Mouse (Mus musculus) adrenal gland (tissue): ENCODE results near the gene Best3.

Source experiments
- intact Hi-C: fragments of 180-260 bp; cut with DNase I; formaldehyde crosslinking; loops from one replicate; pipeline ENCODE4 v1.15.1; 2025
- long read RNA-seq, 2 experiments: library from polyadenylated mRNA; unstranded; transcript quantifications; one replicate each; pipeline ENCODE4 v2.0.0; 2020; ENCODE audit warnings: borderline replicate concordance in 1 of 2; ENCODE audit not compliant: insufficient replicate concordance in 1 of 2

Best3 gene
- long read RNA-seq, experiment 1 = 0 reads
- long read RNA-seq, experiment 2 = 0 reads

DNA sequence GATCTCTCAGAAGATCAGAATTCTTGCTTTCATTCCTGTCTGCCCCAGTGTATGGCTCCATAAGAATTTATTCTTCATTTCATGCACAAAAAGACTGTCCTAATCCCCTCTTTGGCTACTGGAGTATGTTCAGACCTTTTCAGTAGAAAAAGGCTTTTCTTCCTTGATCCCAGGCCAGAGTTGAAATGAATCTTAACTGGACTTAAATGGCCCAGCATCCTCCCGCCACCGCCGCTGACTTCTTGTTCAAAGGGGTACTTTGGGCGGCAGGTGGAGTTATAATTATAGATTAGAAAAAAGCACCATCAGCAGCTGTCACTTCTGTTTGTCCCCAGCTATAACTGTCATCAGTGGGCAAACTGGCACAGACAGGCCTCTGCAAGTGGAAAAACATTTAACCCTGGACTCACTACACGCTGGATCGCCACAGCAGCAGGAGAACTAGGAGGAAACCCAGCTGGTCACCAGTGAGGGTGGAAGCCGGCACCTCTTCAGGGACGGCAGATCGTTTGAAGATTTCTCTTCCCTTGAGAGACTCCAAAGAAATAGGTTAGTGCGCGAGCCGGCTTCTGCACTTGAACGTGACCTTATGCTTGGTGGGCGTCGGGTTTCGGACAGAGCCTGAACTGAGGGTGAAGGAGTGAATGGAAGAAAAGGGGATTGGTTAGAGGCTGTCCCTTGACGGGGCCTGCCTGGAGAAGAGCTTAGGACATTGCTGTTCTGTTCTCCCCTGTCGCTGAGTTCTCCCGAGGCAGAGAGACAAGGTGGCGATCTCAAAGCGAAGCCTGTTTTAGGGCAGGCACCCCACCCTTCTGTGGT lies at the start of gene Best3:
Gene Best3, plus strand, starts transcription at position 51 of the 819 bp plus-strand sequence.
- intact Hi-C loops = no loop called here

DNA sequence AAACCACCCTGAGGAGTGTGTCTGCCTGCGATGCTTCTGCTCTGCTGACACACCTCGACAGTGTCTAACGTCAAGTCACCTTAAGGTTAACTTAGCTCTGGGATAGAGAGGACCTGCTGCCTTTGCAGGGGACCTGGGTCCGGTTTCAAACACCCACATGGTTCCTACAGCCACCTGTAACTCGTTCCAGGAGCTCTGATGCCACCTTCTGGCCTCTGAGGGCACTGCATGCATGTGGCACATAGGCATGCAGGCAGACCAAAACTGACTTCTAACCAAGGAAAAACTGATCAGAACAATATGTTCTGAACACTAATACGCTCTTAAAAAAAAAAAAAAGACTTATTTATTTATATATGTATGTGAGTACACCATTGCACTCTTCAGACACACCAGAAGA lies 43.1 kb upstream of the Best3 start:
- intact Hi-C loops = loop anchor here (10.0 kb wide), 2 partner anchors 92 to 262 kb away; no protein-coding TSS in a partner anchor

DNA sequence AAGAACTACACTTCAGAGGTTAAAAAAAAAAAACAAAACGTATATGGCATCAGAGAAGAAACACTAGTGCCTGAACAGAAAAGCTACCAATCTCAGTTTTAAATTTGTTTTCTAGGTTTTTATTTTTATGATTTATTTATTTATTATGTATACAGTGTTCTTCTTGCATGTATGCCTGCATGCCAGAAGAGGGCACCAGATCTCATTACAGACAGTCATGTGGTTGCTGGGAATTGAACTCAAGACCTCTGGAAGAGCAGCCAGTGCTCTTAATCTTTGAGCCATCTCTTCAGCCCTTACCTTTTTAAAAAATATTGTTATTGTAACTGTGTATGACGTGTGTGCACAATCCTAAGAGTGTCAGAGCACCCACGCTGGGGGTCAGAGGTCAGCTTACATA lies 42.0 kb upstream of the Best3 start:
- intact Hi-C loops = loop anchor here (10.0 kb wide), 2 partner anchors 91 to 261 kb away; no protein-coding TSS in a partner anchor

DNA sequence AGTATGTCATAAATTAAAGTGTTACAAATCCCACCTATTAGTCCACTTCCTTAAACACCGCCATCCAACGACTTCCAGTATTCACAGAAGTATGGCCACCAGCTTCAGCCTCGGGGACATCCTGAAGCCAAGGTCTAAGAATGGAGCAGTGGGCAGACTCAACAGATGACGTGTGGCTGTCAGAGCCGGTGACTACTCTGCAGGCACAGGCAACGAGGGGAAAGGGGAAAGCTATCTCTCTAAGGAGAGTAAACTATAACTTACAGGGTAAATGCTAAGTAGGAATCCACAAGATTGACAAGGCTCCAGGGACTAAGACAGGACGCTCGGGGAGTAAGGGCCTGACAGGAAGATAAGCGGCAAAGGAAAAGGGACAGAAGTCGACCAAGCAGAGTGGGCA lies 41.2 kb upstream of the Best3 start:
- intact Hi-C loops = loop anchor here (10.0 kb wide), 2 partner anchors 90 to 260 kb away; no protein-coding TSS in a partner anchor

DNA sequence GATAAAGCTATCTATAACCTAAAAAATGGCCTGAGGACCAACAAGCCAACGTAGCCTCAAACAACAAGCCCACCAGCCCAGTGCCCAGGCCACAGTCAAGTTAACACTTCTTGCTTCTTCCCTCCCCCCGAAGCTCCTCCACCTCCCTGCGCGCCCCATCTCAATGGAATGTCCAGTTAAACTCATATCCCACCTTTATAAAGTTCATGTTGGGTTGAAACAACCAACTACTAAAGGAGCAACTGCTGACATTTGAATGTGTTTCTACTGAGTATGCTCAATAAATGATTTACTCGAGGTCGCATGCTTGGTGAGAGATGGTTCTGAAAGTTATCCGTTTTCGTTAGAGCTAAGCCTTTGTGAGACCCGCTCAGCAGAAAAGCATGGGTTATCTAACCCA lies 37.7 kb upstream of the Best3 start:
- intact Hi-C loops = loop anchor here (10.0 kb wide), 2 partner anchors 86 to 256 kb away; no protein-coding TSS in a partner anchor

DNA sequence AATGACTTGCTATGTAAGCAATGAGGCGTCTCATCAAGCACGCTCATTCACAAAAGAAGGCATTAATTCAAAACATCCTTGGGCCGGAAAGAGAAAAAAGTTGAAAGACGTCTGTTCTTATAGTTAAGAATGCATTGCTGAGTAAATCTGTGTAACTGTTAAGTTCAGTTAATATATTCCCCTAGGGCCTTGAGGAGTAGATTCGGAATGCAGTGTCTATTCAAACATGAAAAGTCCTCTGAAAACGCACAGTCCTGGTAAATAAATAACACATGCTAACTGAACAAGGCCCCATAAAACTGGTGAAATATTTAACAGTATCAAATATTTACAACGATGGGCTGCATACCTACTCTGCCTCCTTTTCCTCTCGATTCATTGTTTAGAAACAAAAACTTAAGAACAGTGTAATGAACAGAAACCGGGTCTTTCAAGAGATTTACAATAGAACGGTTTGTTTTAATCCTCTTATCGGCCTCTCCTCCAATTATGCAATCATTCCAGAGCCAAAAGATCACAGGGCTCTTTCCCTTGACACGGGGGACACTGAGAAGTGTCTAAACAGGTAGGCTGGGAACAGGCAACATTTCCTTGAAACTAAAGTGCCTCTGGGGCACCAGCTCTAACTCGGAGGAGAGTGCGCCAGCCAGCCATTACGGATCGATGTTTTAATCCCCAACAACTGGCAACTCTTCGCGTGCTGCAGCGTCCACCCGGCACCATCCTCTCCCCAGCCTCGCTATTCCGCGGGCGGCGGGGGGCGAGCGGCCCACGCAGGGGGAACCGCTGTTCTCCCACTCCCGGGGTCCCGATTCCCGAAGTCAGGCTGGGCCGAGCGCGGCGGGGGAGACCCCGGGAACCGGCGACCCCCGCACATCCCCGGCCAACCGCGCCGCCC lies 36.8 kb upstream of the Best3 start:
- intact Hi-C loops = loop anchor here (10.0 kb wide), 2 partner anchors 85 to 255 kb away; no protein-coding TSS in a partner anchor

DNA sequence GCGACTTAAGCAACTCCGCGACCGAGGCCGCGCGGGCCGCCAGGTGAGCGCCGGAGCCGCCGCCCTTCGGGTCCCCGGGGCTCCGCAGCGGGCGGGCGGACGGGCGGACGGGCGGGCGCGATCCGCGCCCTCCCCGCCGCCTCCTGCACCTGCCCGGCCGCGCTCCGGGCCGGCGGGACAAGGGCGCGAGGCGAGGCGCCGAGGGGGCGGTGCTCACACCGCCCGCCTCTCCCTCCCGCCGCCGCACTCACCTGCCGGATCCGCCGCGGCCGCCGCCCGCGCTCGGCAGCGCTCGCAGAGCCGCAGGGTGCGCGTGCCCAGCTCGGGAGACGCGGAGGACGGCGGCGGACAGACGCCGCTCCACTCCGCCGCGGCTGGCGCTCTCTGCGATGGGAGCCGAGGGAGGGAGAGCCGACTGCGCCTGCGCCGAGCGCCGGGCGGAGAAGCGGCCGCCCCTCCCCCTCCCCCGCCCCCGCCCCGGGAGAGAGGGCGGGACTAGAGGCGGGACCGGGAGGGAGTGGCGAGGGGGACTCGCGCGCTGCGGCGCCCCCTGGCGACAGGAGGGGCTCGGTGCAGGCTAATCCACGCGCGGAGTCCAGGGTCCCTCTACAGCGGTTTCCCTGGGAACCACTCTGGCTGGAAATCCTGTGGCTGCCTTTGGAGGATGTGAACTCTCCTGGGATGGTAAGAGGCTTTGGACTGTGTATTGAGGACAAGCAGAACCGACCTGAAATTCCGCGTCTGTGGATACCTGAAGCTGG lies 35.9 kb upstream of the Best3 start, which contains the start of gene Rab3ip:
Gene Rab3ip, minus strand, starts transcription at position 761 of the 761 bp plus-strand sequence.
- intact Hi-C loops = no loop called here

DNA sequence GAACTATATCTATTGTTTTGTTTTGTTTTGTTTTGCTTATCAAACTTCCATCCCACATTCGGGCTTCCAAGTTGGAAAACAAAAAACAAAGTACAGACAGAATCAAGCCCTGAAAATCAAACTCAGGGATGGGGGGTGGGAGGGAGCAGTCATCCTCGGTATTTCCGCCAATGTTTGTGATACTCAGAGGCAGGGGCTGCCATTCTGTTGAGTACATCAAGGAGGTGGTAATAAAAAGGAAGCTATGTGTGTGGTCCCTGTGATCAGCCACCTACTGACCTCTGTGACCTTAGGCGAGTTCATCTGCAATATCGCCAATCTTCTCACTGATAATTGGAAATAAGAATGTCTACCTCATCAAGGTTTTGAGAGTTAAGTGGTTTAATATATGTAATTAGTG lies 35.2 kb upstream of the Best3 start:
- intact Hi-C loops = no loop called here

DNA sequence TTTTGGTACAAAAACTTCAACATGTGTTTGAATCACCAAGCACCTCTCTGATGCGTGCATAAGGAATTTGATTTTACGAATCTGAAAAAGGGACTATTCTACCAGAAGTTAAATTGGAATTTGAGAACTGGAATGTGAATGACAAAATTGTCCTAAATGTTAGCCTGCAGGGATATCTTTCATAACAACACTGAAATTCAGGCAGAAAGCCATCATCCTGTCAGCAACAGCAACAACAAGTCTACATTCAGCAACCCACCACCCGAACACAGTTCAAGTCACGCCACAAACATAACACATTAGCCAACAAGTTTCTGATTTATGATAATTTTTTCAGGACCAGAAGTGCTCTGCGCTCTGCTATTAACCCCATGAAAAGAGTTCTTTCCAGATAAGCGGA lies 30.9 kb upstream of the Best3 start:
- intact Hi-C loops = no loop called here

DNA sequence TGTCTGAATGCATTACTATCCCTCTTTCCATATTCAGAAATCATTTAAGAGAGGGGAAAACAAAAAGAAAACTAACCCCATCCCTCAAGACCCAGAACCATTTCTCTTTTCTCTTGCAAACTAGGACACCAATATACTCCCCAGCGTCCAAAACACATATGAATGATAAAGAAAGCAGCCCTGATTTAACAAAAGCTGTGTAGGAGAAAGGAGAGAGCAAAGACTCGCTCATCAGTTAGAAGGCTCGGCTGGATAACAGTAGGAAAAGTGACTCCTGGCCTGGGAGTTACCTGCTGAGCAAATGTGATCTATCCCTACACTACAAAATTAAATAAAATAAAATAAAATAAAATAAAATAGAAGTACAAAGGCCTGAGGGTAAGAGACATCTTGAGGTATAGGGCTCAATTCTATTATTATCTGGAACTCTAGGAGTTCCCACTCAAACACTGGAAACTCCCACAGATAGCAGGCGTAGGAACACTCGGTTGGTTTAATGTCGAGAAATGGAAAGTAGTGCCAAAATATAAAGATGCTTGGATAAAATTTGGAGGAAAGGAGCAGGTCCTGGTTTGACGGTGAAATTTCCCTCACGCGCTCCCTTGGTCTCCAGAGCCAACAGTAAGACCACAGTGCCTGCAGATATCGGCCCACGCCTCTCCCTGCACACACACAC lies 29.5 kb upstream of the Best3 start:
- intact Hi-C loops = no loop called here

DNA sequence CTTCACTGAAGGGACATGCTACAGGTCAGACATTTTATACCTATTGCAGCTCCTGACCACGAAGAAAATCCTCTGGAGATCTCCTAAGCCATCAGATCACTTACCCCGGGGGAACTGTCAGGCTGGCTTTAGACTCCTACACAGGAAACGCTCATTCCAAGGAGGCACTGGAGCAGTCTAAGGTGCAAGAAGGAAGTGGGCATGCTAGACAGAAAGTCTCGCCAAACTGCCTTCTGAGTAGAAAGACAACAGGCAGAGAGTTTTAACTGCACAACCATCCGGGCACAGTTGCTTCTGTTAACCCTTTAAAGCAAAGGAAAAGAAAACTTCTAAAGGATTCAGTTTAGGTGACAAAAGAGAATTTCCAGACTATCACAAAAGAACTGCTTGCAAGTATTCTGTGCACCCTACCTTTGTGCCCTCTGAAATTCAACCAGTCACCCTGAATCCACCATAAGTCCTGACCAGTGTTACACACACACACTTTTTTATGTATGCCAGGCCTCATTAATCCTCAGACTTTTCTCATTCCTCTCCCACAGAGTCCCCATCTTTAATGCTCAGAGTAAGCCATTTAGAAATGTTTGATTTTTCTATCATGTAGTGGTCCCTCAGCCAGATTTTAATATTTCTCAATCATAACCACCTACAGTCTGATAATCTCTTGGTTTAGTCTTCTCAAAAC lies 28.1 kb upstream of the Best3 start:
- intact Hi-C loops = no loop called here

DNA sequence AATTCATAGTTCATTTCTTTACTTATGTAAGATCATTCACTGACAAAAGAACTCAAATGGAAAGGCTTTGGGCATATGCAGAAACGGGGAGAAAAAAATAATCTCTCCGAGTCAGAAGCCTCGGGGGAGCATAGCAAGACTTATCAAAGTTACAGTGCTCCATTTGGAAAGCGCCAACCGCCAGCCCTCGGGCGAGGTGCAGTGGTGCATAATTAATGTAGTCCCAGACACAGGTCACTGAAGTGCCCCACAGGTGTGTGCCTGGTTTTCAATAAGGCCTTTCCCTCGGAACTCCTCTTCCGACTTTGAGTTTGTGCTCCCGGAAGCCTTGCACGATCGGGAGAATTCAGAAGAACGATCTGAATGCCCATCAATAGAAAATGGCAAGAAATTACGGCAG lies 24.0 kb upstream of the Best3 start:
- intact Hi-C loops = no loop called here

DNA sequence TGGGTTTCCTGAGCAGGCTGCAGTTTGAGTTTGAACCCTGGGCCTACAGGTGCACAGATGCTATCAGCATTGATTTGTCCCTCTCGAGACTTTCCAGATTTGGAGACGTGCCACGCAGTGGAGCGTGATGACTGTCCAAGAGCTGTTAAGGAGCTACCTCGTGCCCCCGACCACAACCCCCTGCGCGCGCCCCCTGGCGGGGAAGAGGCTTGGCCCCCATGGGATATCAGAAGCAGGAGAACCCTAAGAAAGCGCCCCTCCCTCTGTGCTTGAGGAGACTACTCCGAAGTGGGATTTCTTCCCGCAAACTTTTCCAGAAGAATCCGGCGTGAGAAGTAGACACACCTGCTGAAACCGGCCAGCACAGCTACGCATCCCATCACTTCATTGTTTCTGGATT lies 23.3 kb upstream of the Best3 start:
- intact Hi-C loops = no loop called here

DNA sequence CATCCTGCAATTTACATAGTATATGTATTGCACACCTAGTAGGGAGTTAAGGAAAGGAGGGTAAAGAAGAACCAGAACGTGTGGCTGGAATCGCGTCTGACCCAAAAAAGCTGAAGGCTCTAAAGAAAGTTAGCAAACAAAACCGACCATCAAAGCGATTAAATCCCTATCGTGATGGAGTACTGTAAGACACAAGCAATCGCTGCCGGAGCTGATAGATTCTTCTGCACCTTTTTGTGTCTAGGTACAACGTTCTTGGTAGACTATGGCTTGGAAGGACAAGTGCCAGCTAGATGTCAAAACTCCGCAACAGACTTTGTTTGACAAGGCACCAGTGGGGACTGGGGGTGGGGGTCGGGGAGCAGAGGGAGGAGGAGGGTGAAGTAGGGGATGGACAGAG lies 22.0 kb upstream of the Best3 start:
- intact Hi-C loops = no loop called here

DNA sequence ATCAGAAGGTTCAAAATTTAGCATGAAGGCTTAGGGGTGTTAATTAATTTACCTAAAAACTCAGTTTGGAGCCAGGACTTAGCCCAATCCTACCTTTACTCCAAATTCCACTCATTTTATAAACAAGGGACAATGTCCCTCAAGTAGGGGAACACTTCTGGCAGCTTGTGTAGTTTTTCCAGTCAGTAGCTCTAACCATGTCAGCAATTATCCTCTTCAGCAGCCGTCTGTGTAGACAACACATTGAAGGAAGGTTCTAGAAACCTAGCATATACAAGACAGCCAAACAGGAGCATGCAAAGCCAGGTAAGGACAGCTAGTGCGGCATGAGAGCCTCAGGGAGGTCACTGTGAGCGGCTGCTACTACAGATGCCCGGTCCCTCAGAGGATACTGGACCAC lies 21.5 kb upstream of the Best3 start:
- intact Hi-C loops = no loop called here

DNA sequence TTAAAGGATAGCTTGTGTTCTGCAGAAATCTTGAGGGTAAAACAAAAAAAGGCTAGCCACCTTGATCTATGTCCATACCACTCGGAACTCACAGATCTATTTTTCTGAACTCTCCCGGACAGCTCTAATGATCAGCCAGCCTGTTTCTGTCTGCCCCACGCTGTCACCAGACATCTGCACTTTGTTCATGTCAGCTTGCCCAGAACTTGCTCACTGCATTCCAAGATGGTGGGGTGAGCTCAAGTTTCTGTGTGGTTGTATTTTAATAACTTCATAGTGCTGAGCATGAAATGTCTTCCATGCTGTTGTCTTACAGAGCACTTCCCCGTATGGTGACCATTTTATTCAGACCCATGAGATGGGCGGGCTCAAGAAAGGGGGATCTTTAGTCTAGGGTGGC lies 20.8 kb upstream of the Best3 start:
- intact Hi-C loops = no loop called here

DNA sequence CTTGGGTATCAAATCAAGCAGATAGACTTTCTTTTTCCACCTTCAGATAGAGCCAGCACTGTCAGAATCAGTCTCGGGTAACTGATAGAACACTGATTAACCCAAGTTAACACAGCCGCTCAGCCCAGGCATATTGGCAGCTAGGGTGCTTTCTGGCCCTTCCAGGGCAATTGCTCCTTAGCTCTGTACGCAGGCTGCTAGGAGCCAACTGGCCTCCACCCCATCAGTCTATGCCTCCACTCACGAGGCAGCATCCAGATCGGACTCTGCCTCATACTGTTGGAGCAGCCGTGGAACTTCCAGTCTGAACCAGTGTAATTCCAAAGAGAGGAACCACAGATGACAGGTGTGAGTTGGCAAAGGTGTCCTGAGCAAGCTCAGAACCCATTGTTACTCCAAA lies 20.0 kb upstream of the Best3 start:
- intact Hi-C loops = no loop called here

DNA sequence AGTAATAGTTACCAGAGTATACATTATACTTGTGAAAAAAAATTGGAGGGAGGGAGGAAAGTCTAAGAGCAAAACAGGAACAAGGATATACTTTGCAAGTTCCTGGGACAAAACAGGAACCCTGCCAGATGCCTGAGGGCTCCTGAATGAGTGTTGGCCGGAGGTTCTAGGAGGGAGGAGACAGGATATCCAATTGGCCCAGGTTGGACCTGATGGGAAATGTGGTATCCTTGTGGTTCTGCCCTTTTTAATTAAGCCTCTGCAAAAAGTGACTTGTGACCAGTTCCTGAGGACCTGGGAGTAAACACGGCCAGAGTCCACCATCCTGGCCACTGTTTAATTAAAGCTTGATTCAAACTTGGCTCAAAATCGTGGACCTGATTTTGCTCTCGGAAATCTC lies 17.4 kb upstream of the Best3 start:
- intact Hi-C loops = no loop called here

DNA sequence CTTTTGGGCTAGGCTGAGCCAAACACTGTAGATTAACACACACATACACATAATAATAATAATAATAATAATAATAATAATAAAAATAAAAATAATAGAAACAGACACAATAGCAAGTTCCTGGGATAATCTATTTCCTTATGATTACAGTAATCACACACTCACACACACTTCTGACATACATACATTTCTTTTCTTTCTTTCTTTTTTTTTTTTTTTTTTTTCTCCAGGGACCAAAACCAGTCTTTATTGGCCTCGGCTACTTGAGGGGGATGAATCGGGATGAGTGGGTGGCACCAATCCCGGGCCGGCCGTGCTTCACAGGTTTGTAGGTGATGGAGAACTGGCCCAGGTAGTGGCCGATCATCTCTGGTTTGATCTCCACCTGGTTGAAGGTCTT lies 13.6 kb upstream of the Best3 start, which contains the start of gene Gm10271:
Gene Gm10271, minus strand, starts transcription at position 101 of the 400 bp plus-strand sequence.
- intact Hi-C loops = no loop called here

DNA sequence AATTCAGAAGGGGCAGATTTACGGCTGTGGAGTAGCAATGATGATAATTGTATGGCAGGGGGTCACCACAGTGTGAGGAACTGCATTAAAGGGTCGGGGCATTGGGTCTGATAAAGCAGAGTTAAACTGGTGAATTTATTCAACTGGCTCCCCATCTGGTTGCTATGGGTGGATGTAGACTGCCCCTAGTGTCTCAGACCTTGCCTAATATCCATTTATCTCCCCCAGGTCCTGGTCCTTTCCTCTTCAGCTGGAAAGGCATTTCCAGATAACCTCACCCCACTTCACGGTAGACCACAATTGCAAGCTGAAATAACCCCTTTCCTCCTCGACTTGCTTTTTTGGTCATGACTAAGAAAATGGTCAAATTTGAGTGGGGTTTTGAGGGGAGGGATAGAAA lies 8.7 kb upstream of the Best3 start:
- intact Hi-C loops = no loop called here
